Comparison of ENCODE assay signal across 13 mouse cellular contexts in the genomic region with DNA sequence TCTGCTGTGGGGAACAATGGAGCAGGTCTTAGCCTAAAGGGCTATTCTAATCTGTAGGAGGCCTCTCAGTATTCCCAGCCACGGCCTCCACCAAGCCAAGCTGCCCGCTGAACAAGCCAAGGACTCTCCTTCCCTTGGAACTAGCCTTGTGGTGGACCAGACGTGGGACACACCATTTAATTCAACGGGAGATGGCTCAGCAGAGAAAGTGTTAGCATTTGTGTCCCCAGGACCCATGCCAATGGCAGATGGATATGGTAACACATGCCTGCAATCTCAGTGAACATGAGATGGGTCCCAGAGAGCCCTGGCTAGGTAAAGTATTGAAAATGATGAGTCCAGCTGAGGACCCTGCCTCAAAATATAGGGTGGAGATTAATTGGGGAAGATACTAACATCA.
DNase-seq lines count a peak whose midpoint lies in the region.
"Had no signal": no experiment of that assay in that cellular context is flagged by ENCODE, and none has a peak within 500 bp of the region (broad histone marks: within the 10 kb centered on the region; RNA-seq: fewer than 3 reads in every experiment).

No protein-coding gene starts in this region.

- intact Hi-C loops in left cerebral cortex, postnatal 4 days (cut with DNase I): no loop called here

- DNase-seq in cerebellum, postnatal 14 days: peak; percentile 56 to 57
- DNase-seq in cerebellum, adult 9-11 months: no peak
- peak; percentile 28 for DNase-seq in left cerebral cortex, postnatal 4 days
- DNase-seq in left cerebral cortex, adult 11 months (ENCODE audit: low spot score): no peak
- peak; percentile 61 for DNase-seq in layer of hippocampus, adult 9-11 months
- no peak for DNase-seq in right cerebral cortex, postnatal 4 days
- DNase-seq in lung, postnatal 36 days: no peak
- DNase-seq: adrenal gland, postnatal 10 days; cerebellum, adult 11 months; cerebellum, adult 8-10 months; embryo, embryonic 11 days; gastrocnemius, postnatal 10 days; heart, adult 18-20 months had no signal

Comparison
In these comparisons a context has a peak if more than half of its experiments do, and no peak if none do; other contexts are left out.
1. DNase-seq: peak in cerebellum, postnatal 14 days (2 of 2), left cerebral cortex, postnatal 4 days (single experiment) and layer of hippocampus, adult 9-11 months (single experiment); none in cerebellum, adult 9-11 months (single experiment), left cerebral cortex, adult 11 months (single experiment), right cerebral cortex, postnatal 4 days (single experiment) and lung, postnatal 36 days (single experiment).